Mouse (Mus musculus): ENCODE measurements around the gene Per2. TPM values are rescaled to one million over a fixed set of nuclear protein-coding genes. Genes with fewer than 3 reads are reported as not detected.

Per2 gene
- polyA plus RNA-seq, 2 experiments, result 2.2 to 3.3 TPM

GRCm38 (mm10) chr1:91469888-91470419 lies 10.8 kb upstream of the Per2 start:
- Histone ChIP-seq H3K4me1 (replicated peaks; ENCODE audit: control insufficient read depth in 2 of 2, insufficient read depth in 2 of 2, low read length in 1 of 2) (peaks cover 0 to 5% of the 10 kb centered on the region in 2 experiments; a peak in 2 of 4 replicates), H3K4me3 (ENCODE audit: insufficient read depth in 1 of 2, low read depth in 2 of 2, low read length in 2 of 2) (no peak overlapping the region), H3K27me3 (ENCODE audit: control insufficient read depth, insufficient read depth, low read length) (no peaks in the 10 kb centered on the region), H3K27ac (no peak overlapping the region), H3K9me3 (ENCODE audit: control insufficient read depth, low read length) (no peaks in the 10 kb centered on the region), H3K9ac (replicated peaks) (no peak overlapping the region), H3K36me3 (replicated peaks; ENCODE audit: control insufficient read depth, insufficient read depth, low read depth) (no peaks in the 10 kb centered on the region), H3K4me2 (ENCODE audit: low read depth) (no peak overlapping the region)
- ATAC-seq (ENCODE audit: insufficient read depth) (no peak), DNase-seq (ENCODE audit: low read depth in 3 of 3, low spot score in 3 of 3) (no peak)
- TF ChIP-seq EP300 (IDR thresholded peaks at IDR 0.05; ENCODE audit: low read depth) (no peak), CTCF (IDR thresholded peaks at IDR 0.05; ENCODE audit: low read depth) (no peak)
- 59% methylated on average over 4 of the region's 4 CpGs for WGBS (ENCODE audit: insufficient replicate concordance)

DNA sequence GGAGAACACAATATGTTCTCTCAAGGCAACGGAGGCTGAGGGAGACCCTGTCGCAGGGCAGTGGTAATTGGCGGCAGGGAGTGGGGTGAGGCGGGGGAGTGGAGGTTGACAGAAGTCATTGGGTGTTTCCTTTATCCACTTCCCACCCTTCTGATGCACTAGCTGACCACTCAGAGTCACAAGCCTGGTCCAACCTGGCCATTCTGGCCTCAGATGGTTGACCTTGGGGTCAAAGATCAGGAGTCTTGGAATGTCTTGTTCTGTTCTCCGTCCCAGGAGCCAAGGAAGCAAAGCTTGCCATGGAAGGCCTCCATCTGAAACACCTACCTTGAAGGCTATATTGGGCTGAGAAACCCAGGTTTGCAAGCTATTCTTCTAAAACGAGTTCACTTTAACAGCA lies 7.1 kb upstream of the Per2 start:
- TF ChIP-seq EP300 (IDR thresholded peaks at IDR 0.05; ENCODE audit: low read depth), result no peak
- TF ChIP-seq CTCF (IDR thresholded peaks at IDR 0.05; ENCODE audit: low read depth), result no peak
- Histone ChIP-seq H3K27ac (no peak overlapping the region), H3K4me2 (ENCODE audit: low read depth) (no peak overlapping the region), H3K4me3 (ENCODE audit: insufficient read depth in 1 of 2, low read depth in 2 of 2, low read length in 2 of 2) (no peak overlapping the region), H3K36me3 (replicated peaks; ENCODE audit: control insufficient read depth, insufficient read depth, low read depth) (no peaks in the 10 kb centered on the region), H3K4me1 (replicated peaks; ENCODE audit: control insufficient read depth in 2 of 2, insufficient read depth in 2 of 2, low read length in 1 of 2) (peaks cover 0 to 11% of the 10 kb centered on the region in 2 experiments; a peak in 2 of 4 replicates), H3K9me3 (ENCODE audit: control insufficient read depth, low read length) (no peaks in the 10 kb centered on the region), H3K9ac (replicated peaks) (no peak overlapping the region), H3K27me3 (ENCODE audit: control insufficient read depth, insufficient read depth, low read length) (no peaks in the 10 kb centered on the region)
- no peak for DNase-seq (ENCODE audit: low read depth in 3 of 3, low spot score in 3 of 3)
- ATAC-seq (ENCODE audit: insufficient read depth), result no peak
- WGBS (ENCODE audit: insufficient replicate concordance), result 58% methylated on average over 6 of the region's 6 CpGs

DNA sequence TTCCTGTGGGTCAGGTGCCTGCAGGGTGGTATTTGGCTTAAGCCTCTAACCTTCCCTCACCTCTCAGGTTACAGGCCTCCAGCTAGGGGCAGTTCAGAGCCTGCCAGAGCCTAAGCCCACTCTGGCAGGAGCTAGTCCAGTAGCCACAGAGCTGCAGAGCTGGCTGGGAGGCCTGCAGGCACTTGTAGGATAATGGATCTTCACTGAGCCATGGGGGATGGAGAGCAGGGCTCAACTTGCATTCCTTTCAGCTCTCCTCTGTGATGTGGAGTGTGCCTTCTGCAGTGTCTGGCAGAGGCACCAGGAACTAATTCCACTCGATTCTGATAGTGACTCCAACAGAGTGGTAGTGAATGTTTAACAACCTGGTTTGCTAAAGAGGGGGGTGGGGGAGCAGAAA lies 6.1 kb upstream of the Per2 start:
- 4% methylated on average over 1 of the region's 1 CpGs for WGBS (ENCODE audit: insufficient replicate concordance)
- Histone ChIP-seq H3K4me3 (ENCODE audit: insufficient read depth in 1 of 2, low read depth in 2 of 2, low read length in 2 of 2) (no peak overlapping the region), H3K36me3 (replicated peaks; ENCODE audit: control insufficient read depth, insufficient read depth, low read depth) (no peaks in the 10 kb centered on the region), H3K9me3 (ENCODE audit: control insufficient read depth, low read length) (no peaks in the 10 kb centered on the region), H3K27me3 (ENCODE audit: control insufficient read depth, insufficient read depth, low read length) (no peaks in the 10 kb centered on the region), H3K4me2 (ENCODE audit: low read depth) (peak overlapping the region; percentile 5; the same call in 1 of the 2 replicates), H3K9ac (replicated peaks) (no peak overlapping the region), H3K4me1 (replicated peaks; ENCODE audit: control insufficient read depth in 2 of 2, insufficient read depth in 2 of 2, low read length in 1 of 2) (peaks cover 2 to 14% of the 10 kb centered on the region in 2 experiments), H3K27ac (no peak overlapping the region)
- TF ChIP-seq EP300 (IDR thresholded peaks at IDR 0.05; ENCODE audit: low read depth) (no peak), CTCF (IDR thresholded peaks at IDR 0.05; ENCODE audit: low read depth) (no peak)
- DNase-seq (ENCODE audit: low read depth in 3 of 3, low spot score in 3 of 3), result no peak
- peak; percentile 39; the same call in 1 of the 2 replicates for ATAC-seq (ENCODE audit: insufficient read depth)

DNA sequence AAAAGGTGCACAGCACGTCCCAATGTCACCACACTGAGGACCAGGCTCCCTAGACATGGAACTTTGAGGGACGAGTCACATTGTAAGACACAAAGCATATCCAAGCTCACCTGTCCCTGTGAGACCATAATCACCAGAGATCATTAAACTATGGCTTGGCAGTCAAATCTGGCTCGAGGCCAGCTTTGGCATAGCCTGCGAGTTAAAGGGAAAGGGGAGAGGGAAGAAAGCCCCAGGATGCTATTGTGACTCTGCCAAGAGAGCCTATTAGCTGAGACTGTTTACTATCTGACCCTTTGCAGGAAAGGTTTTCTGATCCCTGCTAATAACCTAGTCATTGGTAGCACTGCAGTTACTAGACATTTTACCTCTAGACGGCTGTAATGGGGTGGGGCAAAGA lies 5.3 kb upstream of the Per2 start:
- WGBS (ENCODE audit: insufficient replicate concordance), result 53% methylated on average over 5 of the region's 5 CpGs
- H3K9me3 ChIP-seq (ENCODE audit: control insufficient read depth, low read length), result no peaks in the 10 kb centered on the region
- no peak overlapping the region for H3K9ac ChIP-seq (replicated peaks)
- no peaks in the 10 kb centered on the region for H3K36me3 ChIP-seq (replicated peaks; ENCODE audit: control insufficient read depth, insufficient read depth, low read depth)
- TF ChIP-seq EP300 (IDR thresholded peaks at IDR 0.05; ENCODE audit: low read depth) (no peak), CTCF (IDR thresholded peaks at IDR 0.05; ENCODE audit: low read depth) (no peak)
- DNase-seq (ENCODE audit: low read depth in 3 of 3, low spot score in 3 of 3) (no peak), ATAC-seq (ENCODE audit: insufficient read depth) (no peak)
- no peaks in the 10 kb centered on the region for H3K27me3 ChIP-seq (ENCODE audit: control insufficient read depth, insufficient read depth, low read length)
- H3K4me3 ChIP-seq (ENCODE audit: insufficient read depth in 1 of 2, low read depth in 2 of 2, low read length in 2 of 2), result no peak overlapping the region
- peak overlapping the region; percentile 5; the same call in 1 of the 2 replicates for H3K4me2 ChIP-seq (ENCODE audit: low read depth)
- peaks cover 3 to 20% of the 10 kb centered on the region in 2 experiments for H3K4me1 ChIP-seq (replicated peaks; ENCODE audit: control insufficient read depth in 2 of 2, insufficient read depth in 2 of 2, low read length in 1 of 2)
- no peak overlapping the region for H3K27ac ChIP-seq

GRCm38 (mm10) chr1:91463336-91463995 lies 4.3 kb upstream of the Per2 start:
- H3K36me3 ChIP-seq (replicated peaks; ENCODE audit: control insufficient read depth, insufficient read depth, low read depth), result no peaks in the 10 kb centered on the region
- H3K9ac ChIP-seq (replicated peaks), result no peak overlapping the region
- ATAC-seq (ENCODE audit: insufficient read depth) (no peak), DNase-seq (ENCODE audit: low read depth in 3 of 3, low spot score in 3 of 3) (no peak)
- no peaks in the 10 kb centered on the region for H3K9me3 ChIP-seq (ENCODE audit: control insufficient read depth, low read length)
- no peak overlapping the region for H3K4me3 ChIP-seq (ENCODE audit: insufficient read depth in 1 of 2, low read depth in 2 of 2, low read length in 2 of 2)
- TF ChIP-seq EP300 (IDR thresholded peaks at IDR 0.05; ENCODE audit: low read depth) (no peak), CTCF (IDR thresholded peaks at IDR 0.05; ENCODE audit: low read depth) (no peak)
- WGBS (ENCODE audit: insufficient replicate concordance), result 70% methylated on average over 13 of the region's 13 CpGs
- no peak overlapping the region for H3K27ac ChIP-seq
- no peak overlapping the region for H3K4me2 ChIP-seq (ENCODE audit: low read depth)
- H3K27me3 ChIP-seq (ENCODE audit: control insufficient read depth, insufficient read depth, low read length), result no peaks in the 10 kb centered on the region
- H3K4me1 ChIP-seq (replicated peaks; ENCODE audit: control insufficient read depth in 2 of 2, insufficient read depth in 2 of 2, low read length in 1 of 2), result peaks cover 3 to 24% of the 10 kb centered on the region in 2 experiments

Data from liver, embryonic 14.5 days (tissue).